Mouse (Mus musculus) hindbrain, embryonic 16.5 days (tissue): Measurements from ENCODE around the gene Vps13a. TPM values are rescaled to one million over a fixed set of nuclear protein-coding genes. Genes with fewer than 3 reads are reported as not detected.

Experiments
- ATAC-seq: fragments of 200-750 bp; cut with Nextera tagmentation; 2 replicates; pipeline ENCODE4 v1.8.0; 2017; ENCODE audit warnings: moderate TSS enrichment, moderate library complexity
- H3K27ac ChIP-seq: fragments of 300-500 bp; sonication (generic); 2 replicates; pipeline ENCODE4 v1.5.1; 2014; ENCODE audit warnings: low read depth, mild to moderate bottlenecking, control low read depth, low read length, moderate library complexity
- H3K27me3 ChIP-seq: fragments of 300-500 bp; sonication (generic); replicated peaks from 2 replicates; pipeline ENCODE4 v1.6.1; 2014; ENCODE audit warnings: low read length; ENCODE audit not compliant: control insufficient read depth, insufficient read depth
- H3K36me3 ChIP-seq: fragments of 300-500 bp; sonication (generic); 2 replicates; pipeline ENCODE4 v1.6.1; 2014; ENCODE audit warnings: mild to moderate bottlenecking, low read length, moderate library complexity, mixed read lengths; ENCODE audit not compliant: control insufficient read depth, insufficient read depth
- H3K4me1 ChIP-seq: fragments of 300-500 bp; sonication (generic); 2 replicates; pipeline ENCODE4 v1.6.1; 2014; ENCODE audit warnings: low read depth, low read length; ENCODE audit not compliant: control insufficient read depth, insufficient read depth
- H3K4me2 ChIP-seq: fragments of 300-500 bp; sonication (generic); 2 replicates; pipeline ENCODE4 v1.6.1; 2014; ENCODE audit warnings: mild to moderate bottlenecking, low read length, control low read depth, moderate library complexity
- H3K4me3 ChIP-seq: fragments of 300-500 bp; sonication (generic); 2 replicates; pipeline ENCODE4 v1.5.1; 2014; ENCODE audit warnings: mild to moderate bottlenecking, low read length, control low read depth, moderate library complexity
- H3K9ac ChIP-seq: fragments of 300-500 bp; sonication (generic); 2 replicates; pipeline ENCODE4 v1.6.1; 2014; ENCODE audit warnings: low read depth, mild to moderate bottlenecking, control low read depth, low read length, moderate library complexity
- H3K9me3 ChIP-seq: fragments of 300-500 bp; sonication (generic); 2 replicates; pipeline ENCODE4 v1.6.1; 2014; ENCODE audit warnings: mild to moderate bottlenecking, low read length, moderate library complexity; ENCODE audit not compliant: control insufficient read depth
- WGBS: fragments of 180-500 bp; shearing (Covaris S2); extraction: QIAGEN DNeasy Blood & Tissue Kit; methylation state at CpG from one replicate; pipeline ENCODE4 v1.1.7; 2014; 5-methylcytosine and 5-hydroxymethylcytosine counted together
- polyA plus RNA-seq: library from polyadenylated mRNA; unstranded; fragments of >200 nt; fragmentation: Nextera tagmentation; extraction: Ambion mirVana; gene quantifications from 2 replicates; pipeline ENCODE4 v1.2.1, GENCODE M21; 2015

The Vps13a gene
- polyA plus RNA-seq, 1 experiment from 2014 or later, result 8.4 TPM

- 90% methylated on average over 4 of the region's 4 CpGs for WGBS
- no peaks in the 10 kb centered on the region for H3K36me3 ChIP-seq
- H3K27ac ChIP-seq, result no peak overlapping the region
- no peak overlapping the region for H3K9ac ChIP-seq
- no peak overlapping the region for H3K4me3 ChIP-seq
- no peak overlapping the region for H3K4me2 ChIP-seq
- no peaks in the 10 kb centered on the region for H3K9me3 ChIP-seq
- H3K27me3 ChIP-seq, result no peaks in the 10 kb centered on the region
- H3K4me1 ChIP-seq, result no peaks in the 10 kb centered on the region
- no peak for ATAC-seq
Measured at GRCm38 (mm10) chr19:16736854-16737253, 43.9 kb downstream of the Vps13a start.

GRCm38 (mm10) chr19:16728729-16729128, 52.0 kb downstream of the Vps13a start:
- Histone ChIP-seq H3K4me3 (no peak overlapping the region), H3K4me2 (no peak overlapping the region), H3K9me3 (no peaks in the 10 kb centered on the region), H3K36me3 (no peaks in the 10 kb centered on the region), H3K27ac (no peak overlapping the region), H3K4me1 (no peaks in the 10 kb centered on the region), H3K27me3 (no peaks in the 10 kb centered on the region), H3K9ac (no peak overlapping the region)
- 58% methylated on average over 2 of the region's 2 CpGs for WGBS
- no peak for ATAC-seq

- WGBS, result 91% methylated on average over 3 of the region's 3 CpGs
Measured at GRCm38 (mm10) chr19:16715249-16715648, 65.5 kb downstream of the Vps13a start.

GRCm38 (mm10) chr19:16701790-16702189, 78.9 kb downstream of the Vps13a start:
- Histone ChIP-seq H3K4me3 (no peak overlapping the region), H3K27ac (no peak overlapping the region), H3K9ac (no peak overlapping the region), H3K4me2 (no peak overlapping the region), H3K36me3 (no peaks in the 10 kb centered on the region), H3K4me1 (no peaks in the 10 kb centered on the region), H3K9me3 (no peaks in the 10 kb centered on the region), H3K27me3 (no peaks in the 10 kb centered on the region)
- ATAC-seq, result no peak
- WGBS, result 81% methylated on average over 1 of the region's 1 CpGs

More at GRCm38 (mm10) chr19:16715249-16715648, 65.5 kb downstream of the Vps13a start:
- no peak overlapping the region for H3K27ac ChIP-seq
- no peaks in the 10 kb centered on the region for H3K9me3 ChIP-seq
- no peaks in the 10 kb centered on the region for H3K27me3 ChIP-seq
- no peaks in the 10 kb centered on the region for H3K4me1 ChIP-seq
- ATAC-seq, result no peak
- no peak overlapping the region for H3K9ac ChIP-seq
- no peak overlapping the region for H3K4me2 ChIP-seq
- no peak overlapping the region for H3K4me3 ChIP-seq
- 0 out of 2 replicates have a peak, but pooled peaks cover 2% of the 10 kb centered on the region for H3K36me3 ChIP-seq

GRCm38 (mm10) chr19:16684922-16685321, 95.8 kb downstream of the Vps13a start:
- over 99% methylated on average over 4 of the region's 4 CpGs for WGBS
- Histone ChIP-seq H3K4me3 (no peak overlapping the region), H3K27ac (no peak overlapping the region), H3K4me1 (no peaks in the 10 kb centered on the region), H3K9ac (no peak overlapping the region), H3K9me3 (no peaks in the 10 kb centered on the region), H3K4me2 (no peak overlapping the region), H3K36me3 (peaks cover 2% of the 10 kb centered on the region; the same call in 1 of the 2 replicates), H3K27me3 (no peaks in the 10 kb centered on the region)
- no peak for ATAC-seq

GRCm38 (mm10) chr19:16684210-16684609, 96.5 kb downstream of the Vps13a start:
- Histone ChIP-seq H3K4me2 (no peak overlapping the region), H3K27ac (no peak overlapping the region), H3K27me3 (no peaks in the 10 kb centered on the region), H3K9me3 (no peaks in the 10 kb centered on the region), H3K9ac (no peak overlapping the region), H3K4me1 (no peaks in the 10 kb centered on the region), H3K4me3 (no peak overlapping the region), H3K36me3 (peaks cover 2% of the 10 kb centered on the region; the same call in 1 of the 2 replicates)
- 93% methylated on average over 2 of the region's 2 CpGs for WGBS
- no peak for ATAC-seq

- no peak overlapping the region for H3K9ac ChIP-seq
- ATAC-seq, result no peak
- no peaks in the 10 kb centered on the region for H3K36me3 ChIP-seq
- H3K27ac ChIP-seq, result no peak overlapping the region
- no peaks in the 10 kb centered on the region for H3K9me3 ChIP-seq
- H3K4me3 ChIP-seq, result no peak overlapping the region
- H3K4me2 ChIP-seq, result no peak overlapping the region
- H3K27me3 ChIP-seq, result no peaks in the 10 kb centered on the region
- 29% methylated on average over 14 of the region's 14 CpGs for WGBS
- no peaks in the 10 kb centered on the region for H3K4me1 ChIP-seq
Measured at GRCm38 (mm10) chr19:16625610-16626395, 154.9 kb downstream of the Vps13a start.

GRCm38 (mm10) chr19:16624994-16625393, 155.7 kb downstream of the Vps13a start:
- Histone ChIP-seq H3K4me1 (no peaks in the 10 kb centered on the region), H3K27me3 (no peaks in the 10 kb centered on the region), H3K27ac (no peak overlapping the region), H3K9ac (no peak overlapping the region), H3K36me3 (no peaks in the 10 kb centered on the region), H3K9me3 (no peaks in the 10 kb centered on the region), H3K4me3 (no peak overlapping the region), H3K4me2 (no peak overlapping the region)
- no peak for ATAC-seq

- Histone ChIP-seq H3K4me3 (no peak overlapping the region), H3K9ac (no peak overlapping the region), H3K4me2 (no peak overlapping the region), H3K27ac (no peak overlapping the region), H3K27me3 (no peaks in the 10 kb centered on the region), H3K4me1 (no peaks in the 10 kb centered on the region), H3K36me3 (no peaks in the 10 kb centered on the region), H3K9me3 (no peaks in the 10 kb centered on the region)
- ATAC-seq, result no peak
- 85% methylated on average over 4 of the region's 4 CpGs for WGBS
Measured at GRCm38 (mm10) chr19:16623154-16623553, 157.6 kb downstream of the Vps13a start.
